Mouse (Mus musculus) thymus, adult 2 months (tissue): ENCODE measurements at regions not wholly inside any gene's neighbourhood (a gene's known extent, or its start where the extent isn't known, plus 50 kb on each side); places are given as distances from the start of the nearest gene placed in this dataset.

ENCODE experiments used
- CTCF ChIP-seq: fragments of 200-500 bp; IDR thresholded peaks from 2 replicates; pipeline ENCODE4 v1.5.1; 2012; ENCODE audit warnings: mild to moderate bottlenecking, control low read depth, low read length, moderate library complexity, borderline replicate concordance; ENCODE audit not compliant: control insufficient read depth, poor library complexity, insufficient read depth; ENCODE audit errors: extremely low read depth
- POLR2A ChIP-seq: fragments of 200-500 bp; IDR thresholded peaks from 2 replicates; pipeline ENCODE4 v1.6.1; 2012; ENCODE audit warnings: mild to moderate bottlenecking, low read length, control low read depth, moderate library complexity; ENCODE audit not compliant: control insufficient read depth, poor library complexity, insufficient read depth; ENCODE audit errors: extremely low read depth

DNA sequence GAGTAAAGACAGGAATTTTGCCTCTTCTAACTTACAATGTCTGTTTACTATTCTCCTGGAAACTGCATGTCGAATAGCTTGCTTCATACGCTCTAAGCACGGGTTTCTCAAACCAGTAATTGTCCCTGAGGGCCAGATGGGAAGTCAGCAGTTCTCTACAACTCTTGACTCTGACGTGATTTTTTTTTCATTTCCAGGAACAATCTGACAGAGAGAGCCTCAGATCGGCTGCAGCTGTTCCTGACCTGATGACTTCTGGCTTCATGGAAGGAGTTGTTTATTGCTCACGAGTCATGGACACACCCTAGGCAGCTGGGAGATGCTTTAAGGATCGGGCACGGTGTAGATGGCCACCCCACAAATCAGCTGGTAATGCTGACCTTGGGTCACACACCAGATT, 162.9 kb upstream of the Sdk2 start:
- no peak for TF ChIP-seq CTCF
- no peak for TF ChIP-seq POLR2A
